Mouse (Mus musculus): ENCODE results near the gene Scarb1.

Gene Scarb1

GRCm38 (mm10) chr5:125235398-125235797 lies 105.5 kb downstream of the Scarb1 start:
- no peak for DNase-seq (ENCODE audit: low spot score)

DNA sequence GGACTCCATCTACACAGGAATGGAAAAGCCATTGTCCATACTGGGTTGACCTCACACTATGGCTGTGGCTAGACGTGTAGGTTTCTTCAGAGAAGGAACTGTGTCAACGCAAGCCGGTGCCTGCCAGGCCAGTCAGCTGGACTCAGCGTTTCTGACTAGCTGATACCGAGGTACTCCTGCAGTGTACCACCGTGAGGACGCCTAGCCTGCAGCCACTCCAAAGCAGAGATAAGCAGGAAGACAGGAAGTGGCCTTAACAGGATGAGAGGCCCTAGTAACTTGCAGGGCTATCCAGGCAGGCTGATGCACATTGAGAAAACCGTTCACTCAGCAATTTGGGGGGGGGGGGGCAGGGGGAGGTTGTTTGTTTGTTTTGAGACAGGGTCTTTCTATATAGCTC lies 106.5 kb downstream of the Scarb1 start:
- DNase-seq (ENCODE audit: low spot score), result no peak

DNA sequence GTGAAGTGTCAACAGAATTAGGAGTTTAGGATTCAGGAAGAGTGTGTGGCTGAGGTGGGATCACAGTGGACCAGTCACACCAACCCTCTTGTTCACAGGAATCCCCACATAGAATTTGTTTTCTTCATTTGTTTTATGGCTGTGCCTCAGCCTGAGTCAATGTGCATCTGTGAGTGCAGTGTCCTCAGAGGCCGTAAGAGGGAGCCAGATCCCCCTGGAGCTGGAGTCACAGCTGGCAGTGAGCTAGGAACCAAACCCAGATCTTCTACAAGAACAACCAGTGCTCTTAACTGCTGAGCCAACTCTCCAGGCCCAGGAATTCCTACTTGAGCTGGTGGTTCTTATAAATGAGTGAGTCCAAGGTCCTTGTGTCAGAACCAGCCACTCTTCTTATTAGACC lies 107.4 kb downstream of the Scarb1 start:
- DNase-seq (ENCODE audit: low spot score), result no peak

- no peak for DNase-seq (ENCODE audit: low spot score)
Observed at GRCm38 (mm10) chr5:125232443-125232979, 108.4 kb downstream of the Scarb1 start.

DNA sequence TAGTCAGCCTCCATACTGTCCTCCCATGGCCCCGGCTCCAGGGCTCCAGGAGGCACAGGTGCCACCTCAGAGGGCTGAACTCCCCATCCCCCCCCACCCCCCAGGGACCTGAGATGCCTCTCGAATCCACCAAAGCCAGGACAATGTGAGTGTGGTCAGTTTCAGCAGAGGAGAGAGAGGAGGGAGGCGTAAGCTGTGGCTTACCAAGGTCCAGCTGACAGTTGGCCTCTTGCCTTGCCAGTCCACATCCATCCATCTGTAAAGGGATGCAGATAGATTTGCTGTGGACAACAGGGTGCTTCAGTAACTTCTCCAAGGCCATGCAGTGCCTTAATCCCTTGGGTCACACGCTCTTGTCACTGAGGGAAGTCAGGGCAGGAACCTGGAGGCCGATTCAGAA lies 110.4 kb downstream of the Scarb1 start:
- no peak for DNase-seq (ENCODE audit: low spot score)

DNA sequence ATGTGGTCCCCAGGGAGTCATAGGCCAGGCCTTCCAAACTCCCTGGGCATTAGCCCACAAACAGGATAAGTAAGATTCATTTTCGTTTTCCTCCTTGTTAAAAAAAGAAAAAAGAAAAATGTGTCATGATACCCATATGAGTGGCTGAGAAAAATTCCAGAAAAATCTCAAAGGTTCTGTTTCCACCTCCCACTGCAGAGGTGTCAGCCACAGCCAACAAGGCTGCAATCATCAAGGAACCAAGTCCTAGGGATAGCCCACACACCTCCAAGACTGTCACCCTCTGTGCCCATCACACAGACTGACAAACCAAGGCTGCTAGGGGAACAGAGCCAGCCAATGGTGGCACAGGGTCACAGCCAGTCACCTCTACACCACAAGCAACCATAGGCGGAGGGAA lies 111.8 kb downstream of the Scarb1 start:
- no peak for DNase-seq (ENCODE audit: low spot score)

- DNase-seq (ENCODE audit: low spot score), result no peak
Observed at GRCm38 (mm10) chr5:125227699-125228098, 113.2 kb downstream of the Scarb1 start.
